Mouse (Mus musculus) C2C12 (cell line): ENCODE data around the gene Sall2. TPM values are rescaled to one million over a fixed set of nuclear protein-coding genes. Genes with fewer than 3 reads are reported as not detected.
"Not testable (repeated sequence)": the region's sequence is repeated elsewhere in the genome, so short reads cannot be mapped to it uniquely, and the experiment has no call there.

Experiments
- H3K27me3 ChIP-seq: one replicate; pipeline ENCODE4 v1.6.1; 2011; ENCODE audit not compliant: control insufficient read depth, insufficient read depth, insufficient read length
- H3K36me3 ChIP-seq: one replicate; pipeline ENCODE4 v1.6.1; 2011; ENCODE audit not compliant: control insufficient read depth, insufficient read depth
- H3K4me3 ChIP-seq: one replicate; pipeline ENCODE4 v1.5.1; 2011; ENCODE audit warnings: mild to moderate bottlenecking, control low read depth; ENCODE audit not compliant: poor library complexity, insufficient read depth, severe bottlenecking
- H3K79me2 ChIP-seq: one replicate; pipeline ENCODE4 v1.6.1; 2011; ENCODE audit not compliant: control insufficient read depth, insufficient read depth
- H3K79me3 ChIP-seq: one replicate; pipeline ENCODE4 v1.6.1; 2011; ENCODE audit warnings: low read depth, control low read depth
- H3ac ChIP-seq: one replicate; pipeline ENCODE3; 2011; ENCODE audit warnings: low read depth; ENCODE audit not compliant: control insufficient read depth, insufficient read length
- CEBPB ChIP-seq: IDR thresholded peaks from one replicate; pipeline ENCODE4 v1.6.1; 2011; ENCODE audit warnings: low read depth, mild to moderate bottlenecking, control low read depth, moderate library complexity
- CTCF ChIP-seq: IDR thresholded peaks from one replicate; pipeline ENCODE4 v1.5.1; 2011; ENCODE audit not compliant: control insufficient read depth, insufficient read depth, insufficient read length
- FOSL1 ChIP-seq: IDR thresholded peaks from one replicate; pipeline ENCODE4 v1.8.0; 2011; ENCODE audit warnings: mild to moderate bottlenecking, low read length; ENCODE audit not compliant: poor library complexity, insufficient read depth, severe bottlenecking
- MAX ChIP-seq: IDR thresholded peaks from one replicate; pipeline ENCODE4 v1.6.1; 2011; ENCODE audit warnings: mild to moderate bottlenecking, control low read depth
- MYOD1 ChIP-seq: IDR thresholded peaks from one replicate; pipeline ENCODE4 v1.6.1; 2011; ENCODE audit warnings: low read depth; ENCODE audit not compliant: control insufficient read depth, insufficient read length
- MYOG ChIP-seq: IDR thresholded peaks from one replicate; pipeline ENCODE4 v1.6.1; 2011; ENCODE audit not compliant: control insufficient read depth, insufficient read length; ENCODE audit errors: extremely low read depth
- USF1 ChIP-seq: IDR thresholded peaks from one replicate; pipeline ENCODE4 v1.6.1; 2011; ENCODE audit warnings: low read depth, mild to moderate bottlenecking, control low read depth, moderate library complexity
- polyA plus RNA-seq: library from polyadenylated mRNA; unstranded; fragments of >200 nt; fragmentation: generic; extraction: Trizol; gene quantifications from one replicate; pipeline ENCODE4 v1.2.1, GENCODE M21; 2012; ENCODE audit warnings: missing spikeins

Gene Sall2
- polyA plus RNA-seq, 1 experiment: 6.7 TPM

DNA sequence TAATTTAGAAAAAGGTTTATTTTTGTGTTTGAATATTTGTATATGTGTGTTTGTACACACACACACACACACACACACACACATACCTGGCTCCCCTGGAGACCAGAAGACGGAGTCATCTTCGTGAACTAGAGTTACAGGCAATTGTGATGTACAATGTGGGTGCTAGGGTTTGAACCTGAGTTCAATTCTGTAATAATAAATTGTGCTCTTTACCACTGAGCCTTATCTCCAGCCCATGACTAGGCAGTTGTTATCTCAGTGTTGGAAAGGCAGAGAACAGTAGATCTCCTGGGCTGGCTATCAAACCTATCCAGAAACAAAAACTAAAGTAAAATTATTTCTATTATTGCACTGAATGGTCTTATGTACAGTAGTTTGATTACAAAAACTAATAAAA lies 22.5 kb downstream of the Sall2 start:
- H3K79me3 ChIP-seq: peaks cover 18% of the 10 kb centered on the region
- no peaks in the 10 kb centered on the region for H3K27me3 ChIP-seq
- TF ChIP-seq MYOD1: no peak
- no peak for TF ChIP-seq USF1
- TF ChIP-seq FOSL1: no peak
- TF ChIP-seq MYOG: no peak
- TF ChIP-seq CEBPB: no peak
- TF ChIP-seq MAX: no peak
- TF ChIP-seq CTCF: no peak
- peaks cover 34% of the 10 kb centered on the region for H3K79me2 ChIP-seq
- H3K4me3 ChIP-seq: no peak overlapping the region
- H3K36me3 ChIP-seq: peaks cover 4% of the 10 kb centered on the region
- no peak overlapping the region for H3ac ChIP-seq

DNA sequence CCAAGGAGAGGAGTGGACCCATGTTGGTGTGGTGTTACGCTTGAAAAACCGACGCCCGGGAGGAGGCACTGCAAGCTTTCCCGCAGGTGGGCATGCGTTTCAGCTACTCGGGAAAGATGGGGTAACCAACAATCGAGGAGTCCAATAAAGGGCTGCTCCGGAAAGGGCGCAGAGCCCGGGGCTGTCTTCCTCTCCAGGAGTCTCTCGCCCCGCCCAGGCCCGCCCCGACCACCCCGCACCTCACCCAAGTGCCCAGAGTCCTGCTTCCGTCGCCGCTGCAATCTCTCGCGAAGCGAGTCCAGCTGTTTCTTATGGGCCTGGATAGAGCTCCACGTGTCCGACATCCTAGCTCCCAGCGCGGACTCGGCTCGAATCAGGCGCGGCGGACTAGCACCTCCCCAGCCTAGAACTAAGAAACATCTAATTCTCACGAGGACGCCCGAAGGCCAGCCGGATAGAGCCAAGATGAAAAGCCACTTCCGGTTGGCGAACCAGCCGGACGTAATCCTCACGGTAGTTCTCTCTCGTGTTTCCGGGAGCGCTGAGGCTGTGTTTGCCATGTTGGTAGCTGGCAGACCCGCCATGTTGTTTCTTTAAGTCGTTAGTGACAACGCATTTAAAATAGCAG lies 23.8 kb downstream of the Sall2 start, which contains the start of gene Mettl3:
Mettl3 (minus strand) TSS at position 485 of the 628 bp plus-strand sequence.
- H3K79me3 ChIP-seq: peaks cover 18% of the 10 kb centered on the region
- H3ac ChIP-seq: peak within 1 kb of the TSS; percentile 92
- peaks cover 12% of the 10 kb centered on the region for H3K36me3 ChIP-seq
- H3K4me3 ChIP-seq: peak within 1 kb of the TSS; percentile 76
- TF ChIP-seq USF1 (no peak), MAX (peak; percentile 84), CEBPB (no peak)
- H3K27me3 ChIP-seq: no peaks in the 10 kb centered on the region
- H3K79me2 ChIP-seq: peaks cover 39% of the 10 kb centered on the region

DNA sequence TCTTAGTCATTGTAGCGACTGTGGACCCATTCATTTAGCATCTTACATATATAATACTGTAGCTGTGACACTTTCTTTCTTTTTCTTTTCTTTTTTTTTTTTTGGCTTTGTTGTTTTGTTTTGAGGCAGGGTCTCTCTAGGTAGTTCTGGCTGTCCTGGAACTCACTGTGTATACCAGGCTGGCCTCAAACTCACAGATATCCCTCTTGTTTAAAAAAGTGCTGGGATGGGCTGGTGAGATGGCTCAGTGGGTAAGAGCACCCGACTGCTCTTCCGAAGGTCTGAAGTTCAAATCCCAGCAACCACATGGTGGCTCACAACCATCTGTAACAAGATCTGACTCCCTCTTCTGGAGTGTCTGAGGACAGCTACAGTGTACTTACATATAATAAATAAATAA lies 25.0 kb downstream of the Sall2 start:
- not testable (repeated sequence) for H3K27me3 ChIP-seq

DNA sequence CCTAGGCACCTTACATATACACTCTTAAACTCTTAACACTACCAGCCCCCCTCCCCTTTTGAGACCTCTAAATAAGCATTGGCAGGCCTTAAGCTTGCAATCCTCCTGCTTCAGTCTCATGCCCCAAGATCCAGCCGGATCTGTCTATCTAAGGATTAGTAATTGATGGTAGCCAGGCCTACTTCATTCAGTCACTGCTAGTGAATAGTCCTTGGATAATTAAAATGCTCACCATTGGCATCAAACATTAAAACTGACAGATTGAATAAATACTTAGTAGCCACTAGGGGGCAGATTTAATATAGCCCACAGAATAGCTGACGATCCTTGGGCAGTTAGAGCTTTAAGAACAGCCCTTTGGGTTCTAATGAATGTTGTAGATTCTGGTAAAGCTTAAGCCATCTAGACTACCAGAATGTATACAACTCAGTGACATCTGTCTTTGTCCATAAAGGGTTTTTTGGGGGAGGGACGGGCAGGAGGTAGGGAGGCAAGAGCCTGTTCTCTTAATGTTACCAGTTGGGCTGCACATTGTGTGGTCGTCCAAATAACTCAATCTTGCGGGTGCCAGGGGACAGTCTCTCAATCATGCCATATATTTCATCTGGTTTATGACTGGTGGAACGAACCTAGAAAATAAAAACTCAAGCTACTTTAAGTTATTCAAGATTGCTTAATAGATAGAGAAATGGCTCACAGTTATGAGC lies 32.9 kb downstream of the Sall2 start:
- Histone ChIP-seq H3K4me3 (no peak overlapping the region), H3ac (no peak overlapping the region), H3K36me3 (peaks cover 81% of the 10 kb centered on the region), H3K79me3 (no peaks in the 10 kb centered on the region), H3K27me3 (no peaks in the 10 kb centered on the region), H3K79me2 (peaks cover 5% of the 10 kb centered on the region)
- TF ChIP-seq CTCF (no peak), MAX (no peak), CEBPB (no peak), MYOD1 (no peak), FOSL1 (no peak), USF1 (no peak), MYOG (no peak)

More for the DNA sequence above, 25.0 kb downstream of the Sall2 start:
- Histone ChIP-seq H3K36me3 (peaks cover 23% of the 10 kb centered on the region), H3K79me2 (peaks cover 39% of the 10 kb centered on the region), H3K79me3 (peaks cover 18% of the 10 kb centered on the region)
- H3K4me3 ChIP-seq, H3ac ChIP-seq: not testable (repeated sequence)

DNA sequence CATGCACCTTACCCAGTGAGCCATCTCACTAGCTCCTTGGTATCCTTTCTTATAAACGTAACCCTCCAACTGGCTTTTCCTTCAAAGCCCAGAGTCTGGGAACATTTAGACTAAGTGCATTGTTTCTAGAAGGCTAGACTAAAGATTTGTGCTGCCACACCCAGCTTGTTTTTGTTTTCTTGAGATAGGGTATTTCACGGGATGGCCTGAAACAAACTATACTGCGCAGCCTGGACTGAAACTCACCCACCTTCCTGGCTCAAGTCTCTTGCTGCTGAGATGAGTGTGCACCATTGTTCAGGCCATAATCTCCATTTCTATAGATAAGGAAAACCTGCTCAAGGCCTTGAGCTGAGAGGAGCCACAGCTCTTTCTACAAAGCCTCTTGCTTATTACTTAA lies 44.4 kb downstream of the Sall2 start:
- H3ac ChIP-seq: no peak overlapping the region
- TF ChIP-seq USF1 (no peak), FOSL1 (no peak), MYOG (no peak), CEBPB (no peak), MYOD1 (no peak), MAX (no peak), CTCF (no peak)
- H3K79me3 ChIP-seq: peaks cover 28% of the 10 kb centered on the region
- peaks cover 50% of the 10 kb centered on the region for H3K79me2 ChIP-seq
- H3K4me3 ChIP-seq: no peak overlapping the region
- peaks cover 30% of the 10 kb centered on the region for H3K36me3 ChIP-seq
- H3K27me3 ChIP-seq: no peaks in the 10 kb centered on the region

DNA sequence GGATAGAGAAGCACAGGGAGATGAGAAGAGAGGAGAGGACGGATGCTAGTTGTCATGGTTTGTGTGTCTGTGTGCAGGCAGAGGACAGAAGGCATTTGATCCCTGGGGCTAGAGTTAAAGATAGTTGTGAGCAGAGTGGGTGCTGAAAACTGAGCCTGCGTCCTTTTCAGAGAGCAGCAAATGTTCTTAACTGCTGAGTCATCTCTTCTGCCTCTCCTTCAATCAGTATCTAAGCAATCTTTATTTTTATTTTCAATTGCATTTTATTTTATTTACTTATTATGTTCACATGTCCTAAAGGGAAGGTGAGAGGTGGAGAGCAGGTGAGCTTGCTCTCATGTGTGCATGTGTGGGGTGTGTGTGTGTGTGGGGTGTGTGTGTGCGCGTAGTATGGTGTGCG lies 44.9 kb downstream of the Sall2 start:
- Histone ChIP-seq H3K79me3 (peaks cover 28% of the 10 kb centered on the region), H3ac (no peak overlapping the region), H3K36me3 (peaks cover 28% of the 10 kb centered on the region), H3K79me2 (peaks cover 50% of the 10 kb centered on the region), H3K27me3 (no peaks in the 10 kb centered on the region), H3K4me3 (no peak overlapping the region)
- no peak for TF ChIP-seq FOSL1
- no peak for TF ChIP-seq CTCF
- TF ChIP-seq CEBPB: no peak
- no peak for TF ChIP-seq MAX
- no peak for TF ChIP-seq MYOD1
